Mouse (Mus musculus) urinary bladder, adult 18-20 months (tissue): ENCODE data around the gene Rpl5.
"Not testable (repeated sequence)": the region's sequence is repeated elsewhere in the genome, so short reads cannot be mapped to it uniquely, and the experiment has no call there.

Experiments
- DNase-seq, 2 experiments: peaks; one replicate each; pipeline ENCODE4 v3.0.0; 2022; ENCODE audit warnings: low spot score in 2 of 2, mixed read lengths in 2 of 2

Gene Rpl5

DNA sequence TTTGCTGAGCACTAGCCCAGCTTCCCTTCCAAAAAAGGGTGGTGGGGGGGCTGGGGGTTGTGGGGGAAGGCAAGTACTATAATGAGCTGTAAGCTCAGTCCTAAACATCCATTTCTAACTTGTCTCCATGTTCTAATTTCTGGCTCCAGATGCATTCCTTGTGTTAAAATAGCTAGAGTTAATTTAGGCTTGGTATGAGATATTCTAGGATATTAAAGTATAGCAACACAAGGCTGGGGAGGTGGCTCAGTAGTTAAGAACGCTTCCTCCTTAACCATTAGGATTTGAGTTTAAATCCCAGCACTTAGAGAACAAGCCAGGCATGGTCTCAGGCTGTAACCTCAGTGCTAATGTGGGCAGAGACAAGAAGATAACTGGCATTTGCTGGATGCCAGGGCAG is 4.0 kb upstream of the Rpl5 start:
- DNase-seq = no peak

DNA sequence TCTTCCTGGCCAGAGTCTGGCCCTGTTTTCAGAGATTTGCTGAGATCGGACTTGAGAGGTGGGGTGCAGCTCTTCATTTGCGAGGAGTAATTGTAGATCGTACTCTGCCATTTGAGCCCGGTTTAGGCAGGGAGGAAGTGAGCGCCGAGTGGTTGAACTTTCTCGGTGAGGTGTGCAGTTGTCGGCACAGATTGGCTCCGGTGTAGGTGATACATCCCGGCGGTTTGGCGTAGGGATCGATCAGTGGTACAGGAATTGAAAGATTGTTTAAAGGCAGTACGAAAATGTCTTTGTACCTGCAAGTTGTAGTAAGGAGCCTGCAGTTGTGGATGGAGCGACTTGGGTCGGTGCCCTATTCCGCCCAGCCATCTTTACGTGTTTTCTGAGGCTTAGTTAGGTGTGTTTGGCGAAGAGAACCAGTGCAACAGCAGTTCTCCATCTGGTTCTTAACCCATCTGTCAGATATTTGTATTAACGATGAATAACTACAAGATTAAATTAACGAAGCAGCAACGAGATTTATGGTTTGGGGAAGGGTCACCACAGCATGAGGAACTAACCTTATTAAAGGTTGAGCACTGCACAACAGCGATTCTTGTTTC is 813 bp downstream of the Rpl5 start:
- DNase-seq = no peak

DNA sequence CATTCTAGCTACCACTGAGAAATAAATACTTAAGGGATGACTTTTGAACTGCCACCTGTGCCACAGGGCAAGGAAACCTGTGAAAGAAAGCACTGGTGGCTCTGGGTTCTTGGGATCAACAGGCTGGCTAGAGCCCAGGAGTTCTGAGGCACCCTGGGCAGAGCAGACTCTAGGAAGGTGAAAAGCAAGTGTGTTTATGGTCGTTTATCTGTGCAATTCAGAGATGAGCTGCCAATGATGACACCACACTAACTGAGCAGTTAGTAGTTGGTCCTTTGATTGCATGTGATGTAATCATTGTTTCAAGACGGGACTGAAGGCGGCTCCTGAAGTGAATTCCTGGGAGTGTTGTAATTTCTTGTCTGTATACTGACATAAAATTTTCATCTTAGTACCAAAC is 4.0 kb downstream of the Rpl5 start:
- DNase-seq = no peak

DNA sequence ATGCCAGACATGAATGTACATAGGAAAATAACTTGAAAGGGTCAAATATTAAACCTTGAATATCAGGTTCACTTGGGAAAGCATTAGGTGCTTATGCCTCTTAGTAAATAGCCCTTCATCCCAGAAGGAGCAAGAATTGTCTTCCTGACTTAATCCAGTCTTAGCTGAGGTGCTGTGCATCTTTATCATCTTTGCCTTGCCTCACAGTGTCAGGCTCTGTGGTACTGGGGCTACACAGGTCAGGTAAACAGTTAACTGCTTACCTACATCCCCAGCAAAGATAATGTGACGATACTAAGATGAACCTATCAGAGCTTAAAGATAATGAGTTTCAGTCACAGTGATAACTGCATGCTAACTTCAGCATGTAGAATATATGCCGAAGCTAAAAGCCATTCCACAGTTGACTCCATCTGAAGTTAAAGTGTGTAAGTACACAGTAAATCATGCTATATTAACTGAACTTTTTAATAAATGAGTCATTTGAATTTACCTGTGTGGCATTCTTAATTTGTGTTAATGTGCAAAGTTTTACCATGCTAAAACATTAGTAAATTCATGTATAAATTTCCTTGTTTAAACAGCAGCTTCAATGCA is 8.3 kb downstream of the Rpl5 start:
- no peak for DNase-seq

DNA sequence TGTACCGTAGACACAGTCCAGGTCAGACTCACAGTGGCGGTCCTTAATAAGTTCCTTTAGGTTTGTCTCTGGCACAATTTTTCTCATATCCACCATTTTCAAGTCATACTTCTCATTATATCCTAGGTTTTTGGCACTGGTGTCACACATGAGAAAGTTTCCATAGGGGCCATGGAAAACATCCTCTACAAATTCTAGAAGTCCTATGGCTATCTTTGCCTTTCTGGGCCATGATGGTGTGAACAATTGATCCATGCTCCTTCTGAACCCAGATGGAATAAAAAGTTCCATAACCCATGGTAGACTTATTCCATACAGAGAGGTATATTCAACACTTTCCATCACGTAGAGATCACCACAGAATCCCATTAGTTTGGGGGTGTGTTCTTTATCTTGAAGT is 9.4 kb downstream of the Rpl5 start:
- no peak for DNase-seq

DNA sequence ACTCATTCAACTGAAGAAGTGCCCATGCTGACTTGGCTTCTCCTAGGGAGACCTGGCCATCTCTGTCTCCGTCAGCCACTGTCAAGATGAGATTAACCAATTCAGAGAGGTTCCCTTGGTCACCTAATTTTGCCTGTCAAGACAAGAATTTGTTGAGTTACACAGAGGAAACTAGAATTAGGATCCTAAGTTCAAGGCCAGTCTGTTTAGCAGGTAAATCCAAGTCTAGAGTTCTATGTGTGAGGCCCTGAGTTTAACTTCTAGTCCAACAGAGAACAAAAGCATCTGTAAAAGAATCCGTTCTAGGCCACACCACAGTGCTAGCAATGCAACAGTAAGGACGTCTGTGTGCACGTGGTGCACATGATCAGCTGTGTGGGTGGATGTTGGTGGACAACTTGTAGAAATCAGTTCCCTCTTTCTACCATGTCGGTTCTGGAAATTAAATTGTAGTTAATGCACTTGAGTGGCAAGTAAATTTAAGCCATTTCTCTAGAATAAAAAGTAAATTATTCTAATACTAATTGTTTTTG is 9.8 kb downstream of the Rpl5 start:
- DNase-seq = no peak

DNA sequence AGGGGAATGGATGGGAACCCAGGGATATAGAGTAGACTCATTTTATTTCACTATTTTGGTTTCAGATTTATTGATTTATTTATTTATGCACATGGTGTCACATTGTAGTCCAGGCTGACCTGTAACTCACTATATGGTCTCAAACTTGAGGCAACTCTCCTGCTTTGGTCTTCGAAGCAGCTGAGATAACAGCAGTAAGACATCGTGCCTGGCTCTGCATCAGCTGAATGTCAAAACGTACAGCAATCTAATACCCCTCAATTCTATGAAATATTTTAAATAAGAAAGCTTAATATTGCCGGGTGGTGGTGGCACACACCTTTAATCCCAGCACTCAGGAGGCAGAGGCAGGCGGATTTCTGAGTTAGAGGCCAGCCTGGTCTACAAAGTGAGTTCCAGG is 10.7 kb downstream of the Rpl5 start:
- DNase-seq = no peak

DNA sequence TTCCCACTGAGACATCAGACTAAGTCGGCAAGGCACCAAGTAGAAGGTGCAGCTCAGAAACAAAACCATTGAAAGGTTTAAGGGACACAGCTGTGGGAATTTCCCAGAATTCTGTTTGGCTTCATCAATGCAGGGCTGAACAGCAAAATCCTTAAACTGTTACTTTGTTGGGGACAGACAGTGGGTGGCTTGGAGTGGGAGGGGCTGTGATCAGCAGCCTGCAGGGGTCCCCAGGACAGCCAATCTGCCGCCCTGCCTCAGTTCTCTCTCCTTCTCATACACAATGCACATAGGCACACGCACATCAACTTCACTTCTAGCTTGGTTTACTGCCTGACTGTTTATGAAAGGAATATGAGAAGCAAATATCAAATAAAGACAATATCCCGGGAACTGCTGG is 15.0 kb downstream of the Rpl5 start:
- DNase-seq = no peak

DNA sequence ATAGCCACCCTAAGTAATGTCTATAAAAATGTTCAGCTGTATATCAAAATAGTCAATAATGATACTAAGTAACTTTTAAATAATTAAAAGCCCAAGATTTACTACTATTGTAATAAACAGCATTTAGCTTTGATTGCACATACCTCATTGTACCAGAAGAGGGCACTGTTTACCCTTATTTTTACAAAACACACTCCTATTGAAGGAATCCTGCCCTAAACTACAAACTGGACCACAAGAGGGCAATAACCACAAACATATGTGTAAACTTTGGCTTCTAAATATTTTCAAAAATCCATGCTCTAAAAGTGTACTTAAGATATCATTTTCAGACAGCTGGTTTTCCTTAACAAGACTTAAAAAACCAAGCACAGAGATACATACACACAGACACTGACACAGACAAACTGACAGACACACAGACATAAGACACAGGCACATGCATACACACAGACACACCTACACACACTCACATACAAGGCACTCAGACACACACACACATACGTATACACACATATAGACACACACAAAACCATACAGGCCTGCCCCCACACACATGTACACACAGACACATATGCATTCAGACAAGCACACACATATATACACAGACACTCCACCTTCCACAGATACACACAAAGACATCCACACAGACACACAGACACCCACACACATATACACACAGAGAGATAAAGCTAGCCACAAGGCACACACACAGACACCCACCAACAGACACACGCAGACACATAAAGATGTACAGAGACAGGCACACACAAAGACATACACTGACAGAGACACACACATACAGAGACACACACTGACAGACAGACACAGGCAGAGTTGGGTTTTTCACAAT is 21.3 kb downstream of the Rpl5 start:
- DNase-seq = no peak

DNA sequence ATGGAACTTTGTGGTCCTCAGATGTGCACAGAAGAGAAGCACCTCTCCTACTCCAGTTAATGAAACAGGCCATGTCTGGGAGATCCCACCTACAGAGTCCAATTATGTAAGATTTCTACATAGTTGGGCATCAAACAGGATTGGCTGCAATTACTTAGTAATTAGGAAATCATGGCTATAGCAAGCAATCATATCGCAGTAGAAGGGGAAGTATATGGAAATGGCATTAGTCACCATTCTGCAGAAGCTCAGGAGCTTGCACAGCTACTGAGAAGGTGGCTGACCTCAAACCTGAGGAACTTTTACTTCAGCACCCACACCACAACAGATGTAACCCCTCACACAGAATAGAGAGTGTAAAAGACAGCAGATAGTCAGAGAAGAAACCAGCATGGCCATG is 22.5 kb downstream of the Rpl5 start:
- no peak for DNase-seq

DNA sequence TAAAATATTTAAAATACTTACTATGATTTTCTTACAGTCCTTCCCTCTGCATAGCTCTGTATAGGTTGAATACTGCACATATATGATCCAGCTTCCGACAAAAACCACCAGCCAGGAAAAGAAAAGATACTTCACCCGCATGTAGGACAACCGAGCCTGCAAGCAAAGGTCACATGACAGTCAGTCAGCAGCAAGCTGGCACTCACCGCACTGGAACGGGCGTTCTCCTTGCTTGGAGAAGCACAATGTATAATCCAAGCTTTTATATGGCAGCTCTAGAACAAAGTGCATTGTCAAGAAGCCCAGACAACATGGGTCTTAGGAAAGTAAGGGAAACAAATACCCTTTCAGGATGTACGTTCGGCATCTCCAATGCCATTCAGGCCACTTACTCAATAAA is 24.3 kb downstream of the Rpl5 start:
- no peak for DNase-seq

DNA sequence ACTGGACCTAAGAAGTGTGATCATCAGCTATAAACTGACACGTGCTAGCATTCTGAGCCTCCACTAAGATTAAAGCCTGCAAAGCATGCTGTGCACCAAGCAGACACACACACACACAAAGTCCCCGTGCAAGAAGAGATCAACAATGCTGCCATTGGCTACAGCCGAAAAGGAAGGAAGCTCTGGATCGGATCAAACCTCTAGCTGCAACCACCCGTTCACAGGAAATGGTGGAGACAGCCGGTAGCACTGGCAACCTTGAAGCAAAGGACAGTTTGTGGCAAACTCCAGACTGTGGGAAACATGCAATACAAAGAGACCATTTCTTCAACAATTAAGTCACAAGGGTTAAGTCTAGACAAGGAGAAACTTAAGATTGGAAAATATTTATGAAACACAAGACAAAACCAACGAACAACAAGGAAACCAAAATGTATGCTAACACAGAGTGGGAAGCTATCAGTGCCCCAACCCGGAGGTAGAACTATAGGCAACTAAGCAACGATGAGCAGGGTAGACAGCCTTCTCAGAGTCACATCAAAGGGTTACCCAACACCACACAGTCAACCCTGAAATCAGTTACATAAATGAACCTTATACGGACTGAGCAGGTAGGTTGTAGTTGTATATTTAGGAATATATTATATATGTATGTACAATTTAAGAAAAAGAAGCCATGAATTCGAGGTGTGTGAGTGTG is 26.4 kb downstream of the Rpl5 start:
- no peak for DNase-seq

DNA sequence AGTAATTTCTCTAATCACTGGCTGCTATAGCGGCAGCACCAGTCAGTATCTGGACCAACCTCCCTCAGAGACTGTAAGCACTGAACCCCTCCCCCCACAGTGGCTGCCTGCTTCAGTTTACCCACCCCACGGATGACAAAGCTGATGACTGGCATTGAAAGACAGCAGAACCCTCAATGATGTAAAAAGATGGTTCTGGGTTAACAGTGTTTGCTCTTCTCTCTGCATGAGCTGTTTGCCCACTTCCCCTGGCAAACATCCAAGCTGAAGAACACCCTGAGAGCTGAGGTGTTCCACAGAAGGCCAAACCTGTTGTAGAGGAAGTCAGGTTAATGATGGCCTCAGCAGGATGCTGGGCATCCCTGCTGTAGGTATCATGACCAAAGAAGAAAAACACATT is 32.3 kb downstream of the Rpl5 start:
- DNase-seq = no peak

DNA sequence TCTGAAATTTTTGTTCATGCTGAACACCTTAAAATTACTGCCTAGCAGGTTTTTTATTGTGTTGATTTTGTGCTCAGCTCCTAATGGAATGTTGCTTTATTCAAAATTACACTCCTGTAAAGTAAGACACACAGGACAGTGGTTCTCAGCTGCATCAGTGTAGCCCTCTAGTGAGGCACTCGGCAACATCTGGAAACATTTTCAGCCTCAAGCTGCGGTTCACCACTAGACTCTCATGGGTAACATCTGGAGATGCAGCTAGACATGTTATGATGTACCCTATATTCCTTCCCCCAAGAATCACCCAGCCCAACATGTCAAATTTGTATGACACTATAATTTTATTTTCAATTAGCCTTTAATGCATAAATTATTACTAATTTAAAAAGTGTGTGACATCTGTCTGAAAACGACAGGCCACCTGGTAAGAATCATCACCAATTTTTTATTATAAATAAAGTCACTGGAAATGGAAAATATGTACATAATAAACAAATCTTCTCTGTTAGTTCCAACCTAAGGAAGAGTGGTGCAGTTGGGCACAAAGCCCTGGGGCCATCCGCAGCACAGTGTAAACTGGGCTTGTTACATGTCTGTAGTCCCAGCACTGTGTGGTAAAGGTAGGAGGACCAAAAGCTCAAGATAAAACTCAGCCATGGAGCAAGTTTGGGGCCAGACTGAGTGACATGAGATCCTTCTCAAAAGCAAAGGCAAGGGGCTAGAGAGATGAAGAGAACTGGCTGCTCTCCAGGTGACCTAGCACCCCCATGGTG is 33.1 kb downstream of the Rpl5 start:
- no peak for DNase-seq

DNA sequence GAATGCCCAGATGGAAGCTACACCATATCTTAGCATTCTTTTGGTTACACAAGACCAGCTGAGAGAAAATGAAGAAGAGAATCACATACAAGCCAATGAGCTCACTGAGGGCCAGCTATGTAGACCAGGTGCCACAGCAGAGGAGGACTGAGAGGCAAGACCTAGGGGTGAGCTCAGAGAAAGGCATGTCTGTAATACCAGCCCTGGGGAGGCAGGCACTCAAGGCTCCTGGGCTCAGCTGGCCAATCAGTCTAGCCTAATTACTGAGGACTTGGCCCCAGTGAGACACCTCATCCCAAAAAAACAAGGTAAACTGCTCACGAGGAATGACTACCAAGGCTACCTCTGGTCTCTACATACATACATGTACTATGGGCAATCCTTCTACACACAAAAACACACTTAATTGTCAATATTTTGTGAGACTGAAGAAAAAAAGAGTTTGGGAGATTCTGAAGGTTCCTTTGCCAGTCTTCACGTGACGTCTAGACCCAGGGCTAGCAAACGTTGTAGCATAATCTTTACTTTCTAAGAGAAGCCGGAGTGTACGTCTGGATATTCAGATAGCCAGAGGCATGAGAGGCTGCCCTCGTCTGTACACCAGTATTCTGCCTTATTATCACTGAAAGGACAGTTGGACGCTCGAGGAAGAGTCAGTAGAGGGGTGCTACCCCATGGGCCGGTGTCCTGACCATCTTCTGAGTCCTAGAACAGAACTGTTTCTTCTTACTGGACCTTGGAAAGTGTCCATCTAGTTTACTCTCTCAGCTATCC is 34.7 kb downstream of the Rpl5 start:
- no peak for DNase-seq

DNA sequence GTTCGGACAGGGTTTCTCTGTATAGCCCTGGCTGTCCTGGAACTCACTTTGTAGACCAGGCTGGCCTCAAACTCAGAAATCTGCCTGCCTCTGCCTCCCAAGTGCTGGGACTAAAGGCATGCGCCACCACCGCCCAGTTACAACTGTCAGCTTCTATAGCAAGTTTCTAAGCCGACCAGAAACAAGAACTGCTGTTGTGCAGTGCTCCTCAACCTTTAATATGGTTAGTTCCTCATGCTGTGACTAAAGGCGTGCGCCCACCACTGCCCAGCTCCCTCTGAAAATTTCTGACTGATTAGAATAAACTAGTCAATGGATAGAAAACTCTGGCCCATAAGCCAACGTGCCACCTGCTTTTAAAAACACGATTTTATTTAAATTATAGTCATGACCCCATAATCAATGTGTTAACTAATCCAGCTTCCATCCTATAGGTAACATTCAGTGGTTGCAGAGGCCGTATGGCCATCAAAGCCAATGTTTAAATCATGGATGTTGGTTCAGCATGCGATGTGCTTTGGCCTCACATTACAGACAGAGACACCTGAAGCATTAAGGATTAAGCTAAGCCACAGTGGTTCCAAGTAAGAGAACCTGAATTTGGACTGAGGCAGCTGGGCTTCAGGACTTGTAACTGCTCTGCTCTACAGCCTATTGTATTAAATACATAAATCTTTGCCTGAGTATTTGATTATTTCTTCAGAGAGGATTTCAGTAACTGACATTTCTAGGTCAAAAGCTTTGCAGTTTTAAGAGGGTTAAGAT is 36.5 kb downstream of the Rpl5 start:
- no peak for DNase-seq

DNA sequence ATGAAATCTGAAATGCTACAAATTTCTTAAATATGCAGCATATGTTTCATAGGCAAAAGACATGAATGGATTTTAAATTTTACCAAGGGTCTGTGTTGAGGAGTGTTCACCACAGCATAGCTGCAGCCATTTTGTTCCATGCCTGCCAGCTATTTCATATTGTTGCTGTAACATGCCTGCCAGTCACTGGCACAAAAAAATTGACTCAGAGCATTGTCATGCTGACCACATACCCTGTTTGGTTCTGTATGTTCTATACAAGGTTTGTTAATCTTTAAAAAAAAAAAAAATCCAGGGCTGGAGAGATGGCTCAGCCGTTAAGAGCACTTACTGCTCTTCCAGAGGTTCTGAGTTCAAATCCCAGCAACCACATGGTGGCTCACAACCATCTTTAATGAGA is 38.2 kb downstream of the Rpl5 start:
- not testable (repeated sequence) for DNase-seq

DNA sequence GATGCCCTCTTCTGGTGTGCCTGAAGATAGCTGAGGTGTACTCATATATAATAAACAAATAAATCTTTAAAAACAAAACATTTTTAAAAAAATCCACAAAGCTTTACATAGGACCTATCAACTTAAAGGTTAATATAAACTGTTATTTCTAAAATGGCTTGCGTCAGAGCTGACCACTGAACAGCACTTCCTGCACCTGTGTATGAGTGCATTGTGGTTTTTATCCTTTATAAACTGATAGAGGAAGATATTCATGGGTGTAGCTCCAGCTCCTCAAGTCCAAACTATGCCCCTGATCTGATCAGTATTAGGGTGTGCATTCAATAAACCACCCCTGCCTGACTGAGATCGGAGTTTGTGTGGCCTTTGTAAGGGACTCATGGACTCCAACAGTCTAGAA is 38.6 kb downstream of the Rpl5 start:
- DNase-seq = no peak

DNA sequence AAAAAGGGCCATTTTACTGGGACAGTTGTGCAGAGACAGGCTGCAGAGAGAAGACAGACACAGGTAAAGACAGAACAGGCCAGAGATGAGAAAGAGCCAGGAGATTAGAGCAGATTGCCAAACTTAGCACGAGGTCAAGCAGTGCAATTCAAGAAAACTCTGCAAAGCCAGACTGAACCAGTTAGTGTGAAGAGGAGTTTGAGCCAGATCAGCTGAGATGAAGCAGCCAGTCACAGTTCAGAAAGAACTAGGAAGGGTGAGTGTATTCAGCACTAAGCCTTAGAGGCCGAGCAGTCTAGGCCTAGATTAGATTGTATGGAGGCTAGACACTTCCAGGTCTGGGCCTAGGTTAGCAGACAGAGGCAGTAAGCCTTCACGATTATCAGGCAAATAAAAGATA is 39.4 kb downstream of the Rpl5 start:
- DNase-seq = no peak

DNA sequence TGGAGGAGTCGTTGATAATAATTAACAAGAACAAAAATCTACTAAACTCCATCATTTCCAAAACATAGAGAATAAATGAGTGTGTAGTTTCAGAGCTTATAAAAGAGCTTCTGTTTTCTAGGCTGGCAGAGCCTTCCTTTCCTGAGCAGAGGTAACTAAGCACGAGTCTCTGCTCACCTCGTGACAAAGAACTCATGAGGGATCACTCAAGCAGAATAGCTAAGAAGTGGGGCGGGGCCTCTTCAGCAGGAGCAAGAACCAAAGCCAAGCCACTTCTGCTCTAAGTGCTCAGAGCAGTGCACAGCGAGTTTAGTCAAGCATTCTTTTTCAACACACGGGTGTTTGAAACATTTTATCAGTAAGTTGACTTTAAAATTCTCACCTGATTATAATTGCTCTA is 40.9 kb downstream of the Rpl5 start:
- DNase-seq = no peak
